Mouse (Mus musculus) forebrain, embryonic 14.5 days (tissue): ENCODE measurements around the gene Thap12. TPM values are rescaled to one million over a fixed set of nuclear protein-coding genes. Genes with fewer than 3 reads are reported as not detected.
A peak's percentile ranks its signal among the peaks of the same experiment; 100 is the strongest.

ENCODE experiments used
- ATAC-seq: fragments of 200-750 bp; cut with Nextera tagmentation; 2 replicates; pipeline ENCODE4 v1.8.0; 2017; ENCODE audit warnings: mild to moderate bottlenecking, moderate library complexity
- DNase-seq: peaks from one replicate; pipeline ENCODE4 v3.0.0-alpha.2; 2015; ENCODE audit warnings: low spot score
- H3K27ac ChIP-seq: fragments of 300-500 bp; sonication (generic); 2 replicates; pipeline ENCODE4 v1.5.1; 2014; ENCODE audit warnings: low read depth, mild to moderate bottlenecking, control low read depth, low read length, moderate library complexity
- H3K27me3 ChIP-seq: fragments of 300-500 bp; sonication (generic); replicated peaks from 2 replicates; pipeline ENCODE4 v1.6.1; 2014; ENCODE audit warnings: low read length, control low read depth, mixed read lengths; ENCODE audit not compliant: control insufficient read depth, insufficient read depth
- H3K36me3 ChIP-seq: fragments of 300-500 bp; sonication (generic); 2 replicates; pipeline ENCODE4 v1.6.1; 2014; ENCODE audit warnings: low read length, control low read depth; ENCODE audit not compliant: control insufficient read depth, insufficient read depth
- H3K4me1 ChIP-seq: fragments of 300-500 bp; sonication (generic); 2 replicates; pipeline ENCODE4 v1.6.1; 2014; ENCODE audit warnings: antibody characterized with exemption, low read length, control low read depth; ENCODE audit not compliant: control insufficient read depth, insufficient read depth
- H3K4me2 ChIP-seq: fragments of 300-500 bp; sonication (generic); 2 replicates; pipeline ENCODE4 v1.6.1; 2014; ENCODE audit warnings: mild to moderate bottlenecking, control low read depth, low read length
- H3K4me3 ChIP-seq: fragments of 300-500 bp; sonication (generic); 2 replicates; pipeline ENCODE4 v1.5.1; 2014; ENCODE audit warnings: low read depth, low read length, control low read depth
- H3K9ac ChIP-seq: fragments of 300-500 bp; sonication (generic); 2 replicates; pipeline ENCODE4 v1.6.1; 2014; ENCODE audit warnings: mild to moderate bottlenecking, low read length, control low read depth, moderate library complexity
- H3K9me3 ChIP-seq: fragments of 300-500 bp; sonication (generic); replicated peaks from 2 replicates; pipeline ENCODE4 v1.6.1; 2016; ENCODE audit warnings: low read length, control low read depth, mixed read lengths; ENCODE audit not compliant: control insufficient read depth
- WGBS: fragments of 180-500 bp; shearing (Covaris S2); extraction: QIAGEN DNeasy Blood & Tissue Kit; methylation state at CpG from one replicate; pipeline ENCODE4 v1.1.7; 2014; 5-methylcytosine and 5-hydroxymethylcytosine counted together
- polyA plus RNA-seq: library from polyadenylated mRNA; unstranded; fragments of >200 nt; fragmentation: Nextera tagmentation; extraction: Ambion mirVana; gene quantifications from 2 replicates; pipeline ENCODE4 v1.2.1, GENCODE M21; 2014

Gene Thap12
- polyA plus RNA-seq, 1 experiment from 2014 or later: 42.5 TPM

GRCm38 (mm10) chr7:98733958-98734357 is 31.1 kb downstream of the Thap12 start:
- no peak overlapping the region for H3K4me3 ChIP-seq
- DNase-seq (no peak), ATAC-seq (no peak)
- H3K4me2 ChIP-seq: no peak overlapping the region
- no peaks in the 10 kb centered on the region for H3K4me1 ChIP-seq
- no peak overlapping the region for H3K9ac ChIP-seq
- no peaks in the 10 kb centered on the region for H3K27me3 ChIP-seq
- no peaks in the 10 kb centered on the region for H3K36me3 ChIP-seq
- H3K9me3 ChIP-seq: no peaks in the 10 kb centered on the region
- 89% methylated on average over 4 of the region's 4 CpGs for WGBS
- no peak overlapping the region for H3K27ac ChIP-seq

- no peak overlapping the region for H3K27ac ChIP-seq
- H3K4me1 ChIP-seq: no peaks in the 10 kb centered on the region
- ATAC-seq: peak; percentile 61; the same call in 1 of the 2 replicates
- no peaks in the 10 kb centered on the region for H3K36me3 ChIP-seq
- 20% methylated on average over 10 of the region's 10 CpGs for WGBS
- H3K9ac ChIP-seq: no peak overlapping the region
- H3K27me3 ChIP-seq: no peaks in the 10 kb centered on the region
- no peak overlapping the region for H3K4me2 ChIP-seq
- H3K4me3 ChIP-seq: no peak overlapping the region
- DNase-seq: peak; percentile 64
- no peaks in the 10 kb centered on the region for H3K9me3 ChIP-seq
Measured at GRCm38 (mm10) chr7:98734876-98735275, 32.0 kb downstream of the Thap12 start.

- H3K4me3 ChIP-seq: no peak overlapping the region
- 78% methylated on average over 7 of the region's 7 CpGs for WGBS
Measured at GRCm38 (mm10) chr7:98736780-98737550, 34.1 kb downstream of the Thap12 start.

GRCm38 (mm10) chr7:98740363-98740762 is 37.5 kb downstream of the Thap12 start:
- H3K9ac ChIP-seq: no peak overlapping the region
- H3K27me3 ChIP-seq: no peaks in the 10 kb centered on the region
- no peaks in the 10 kb centered on the region for H3K36me3 ChIP-seq
- no peak overlapping the region for H3K4me2 ChIP-seq
- H3K27ac ChIP-seq: no peak overlapping the region
- DNase-seq (no peak), ATAC-seq (no peak)
- no peaks in the 10 kb centered on the region for H3K9me3 ChIP-seq
- H3K4me3 ChIP-seq: no peak overlapping the region
- no peaks in the 10 kb centered on the region for H3K4me1 ChIP-seq
- WGBS: 31% methylated on average over 5 of the region's 5 CpGs

More at GRCm38 (mm10) chr7:98736780-98737550, 34.1 kb downstream of the Thap12 start:
- DNase-seq: no peak
- ATAC-seq: no peak
- no peak overlapping the region for H3K9ac ChIP-seq
- no peak overlapping the region for H3K27ac ChIP-seq
- no peaks in the 10 kb centered on the region for H3K36me3 ChIP-seq
- H3K4me2 ChIP-seq: no peak overlapping the region
- H3K9me3 ChIP-seq: no peaks in the 10 kb centered on the region
- no peaks in the 10 kb centered on the region for H3K4me1 ChIP-seq
- no peaks in the 10 kb centered on the region for H3K27me3 ChIP-seq

GRCm38 (mm10) chr7:98743312-98743711 is 40.4 kb downstream of the Thap12 start:
- Histone ChIP-seq H3K9me3 (no peaks in the 10 kb centered on the region), H3K27me3 (no peaks in the 10 kb centered on the region), H3K9ac (no peak overlapping the region), H3K4me1 (no peaks in the 10 kb centered on the region), H3K27ac (no peak overlapping the region), H3K4me2 (no peak overlapping the region), H3K36me3 (no peaks in the 10 kb centered on the region), H3K4me3 (no peak overlapping the region)
- DNase-seq: peak; percentile 68
- ATAC-seq: no peak
- 0% methylated on average over 3 of the region's 3 CpGs for WGBS

- Histone ChIP-seq H3K4me3 (no peak overlapping the region), H3K36me3 (no peaks in the 10 kb centered on the region), H3K27ac (no peak overlapping the region), H3K4me2 (no peak overlapping the region), H3K9me3 (no peaks in the 10 kb centered on the region), H3K9ac (no peak overlapping the region), H3K4me1 (no peaks in the 10 kb centered on the region), H3K27me3 (no peaks in the 10 kb centered on the region)
- ATAC-seq: no peak
- DNase-seq: no peak
- WGBS: 48% methylated on average over 10 of the region's 10 CpGs
Measured at GRCm38 (mm10) chr7:98750404-98750803, 47.5 kb downstream of the Thap12 start.

- Histone ChIP-seq H3K27me3 (no peaks in the 10 kb centered on the region), H3K4me1 (no peaks in the 10 kb centered on the region), H3K36me3 (no peaks in the 10 kb centered on the region), H3K4me2 (no peak overlapping the region), H3K4me3 (no peak overlapping the region), H3K9me3 (no peaks in the 10 kb centered on the region), H3K9ac (no peak overlapping the region), H3K27ac (no peak overlapping the region)
- DNase-seq (no peak), ATAC-seq (no peak)
- 66% methylated on average over 8 of the region's 8 CpGs for WGBS
Measured at GRCm38 (mm10) chr7:98752680-98753079, 49.8 kb downstream of the Thap12 start.

- WGBS: 88% methylated on average over 11 of the region's 11 CpGs
- H3K4me1 ChIP-seq: no peaks in the 10 kb centered on the region
Measured at GRCm38 (mm10) chr7:98756050-98756449, 53.1 kb downstream of the Thap12 start.

GRCm38 (mm10) chr7:98756556-98756955 is 53.7 kb downstream of the Thap12 start:
- Histone ChIP-seq H3K4me3 (no peak overlapping the region), H3K27ac (no peak overlapping the region), H3K4me2 (no peak overlapping the region), H3K27me3 (no peaks in the 10 kb centered on the region), H3K36me3 (no peaks in the 10 kb centered on the region), H3K9ac (no peak overlapping the region), H3K9me3 (no peaks in the 10 kb centered on the region), H3K4me1 (no peaks in the 10 kb centered on the region)
- no peak for DNase-seq
- no peak for ATAC-seq
- WGBS: 84% methylated on average over 8 of the region's 8 CpGs

More at GRCm38 (mm10) chr7:98756050-98756449, 53.1 kb downstream of the Thap12 start:
- DNase-seq (no peak), ATAC-seq (no peak)
- Histone ChIP-seq H3K27ac (no peak overlapping the region), H3K36me3 (no peaks in the 10 kb centered on the region), H3K9ac (no peak overlapping the region), H3K4me2 (no peak overlapping the region), H3K27me3 (no peaks in the 10 kb centered on the region), H3K4me3 (no peak overlapping the region), H3K9me3 (no peaks in the 10 kb centered on the region)
